Mouse (Mus musculus) megakaryocyte progenitor cell, adult 5-6 weeks (primary cell): Measurements from ENCODE around the gene Gm20388. TPM values are rescaled to one million over a fixed set of nuclear protein-coding genes. Genes with fewer than 3 reads are reported as not detected.
"Not testable (repeated sequence)": the region's sequence is repeated elsewhere in the genome, so short reads cannot be mapped to it uniquely, and the experiment has no call there.

Experiments
- ATAC-seq: replicated peaks from 2 replicates; pipeline ENCODE4 v1.8.0; 2016; ENCODE audit warnings: mild to moderate bottlenecking, moderate TSS enrichment, inconsistent platforms; ENCODE audit not compliant: poor library complexity
- total RNA-seq, 2 experiments: library from RNA; stranded (forward) in 1 of 2; stranded (reverse) in 1 of 2; fragments of 157-497, 149-512 nt in 1 of 2; fragments of 200-1000 nt in 1 of 2; gene quantifications; 2 replicates each; pipeline versions ENCODE4 v1.2.3 to v1.2.4; 2015 to 2017

Gene Gm20388
- total RNA-seq, 2 experiments from 2014 or later: 18.6 TPM; not detected in 1

DNA sequence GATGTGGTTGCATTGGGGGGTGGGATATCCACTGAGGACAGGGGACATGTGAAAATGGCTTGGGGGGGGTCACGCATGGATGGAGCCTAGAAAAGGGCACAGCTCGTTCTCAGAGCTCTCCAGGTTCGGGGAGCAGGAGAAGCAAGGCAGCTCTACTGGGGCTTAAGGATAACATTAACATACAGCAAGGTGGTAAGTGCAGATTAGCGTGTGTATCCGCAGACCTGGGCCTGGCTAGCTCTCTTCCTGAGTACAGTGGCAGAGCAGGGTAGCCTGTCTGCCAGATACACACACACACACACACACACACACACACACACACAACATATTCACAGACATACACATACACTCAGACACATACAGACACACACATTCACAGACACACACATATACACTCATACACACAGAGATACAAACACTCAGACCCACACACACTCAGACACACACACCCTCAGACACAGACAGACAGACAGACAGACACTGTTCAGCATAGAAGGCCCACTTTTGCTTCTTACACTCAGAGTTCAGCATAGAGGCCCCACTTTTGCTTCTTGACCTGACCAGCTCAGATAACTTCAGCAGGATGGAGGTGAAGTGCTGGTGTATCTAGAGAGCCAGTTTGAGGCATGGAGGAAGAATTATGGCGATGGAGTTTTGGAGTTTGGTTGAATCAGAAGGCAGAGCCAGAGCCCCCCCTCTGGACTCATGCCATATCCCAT lies 2708.2 kb downstream of the Gm20388 start:
- ATAC-seq: peak; percentile 85

DNA sequence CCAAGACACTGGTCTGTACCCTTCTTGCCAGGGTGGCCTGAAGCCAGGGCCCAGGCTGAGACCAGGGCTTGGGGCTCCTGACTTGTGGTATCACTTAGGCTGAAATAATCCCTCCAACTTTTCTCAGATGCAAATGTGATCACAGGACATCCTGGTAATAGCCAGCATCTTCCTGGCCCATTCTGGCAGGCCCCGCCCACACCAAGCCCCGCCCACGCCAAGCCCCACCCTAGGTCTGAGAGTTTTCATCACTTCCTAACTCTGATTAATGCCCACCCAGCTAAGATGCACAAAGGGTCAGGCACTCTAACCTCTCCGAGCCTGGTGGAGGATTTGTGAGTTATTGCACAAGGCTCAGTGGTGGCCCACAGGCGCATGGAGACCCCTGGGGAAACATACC lies 2709.8 kb downstream of the Gm20388 start:
- no peak for ATAC-seq

DNA sequence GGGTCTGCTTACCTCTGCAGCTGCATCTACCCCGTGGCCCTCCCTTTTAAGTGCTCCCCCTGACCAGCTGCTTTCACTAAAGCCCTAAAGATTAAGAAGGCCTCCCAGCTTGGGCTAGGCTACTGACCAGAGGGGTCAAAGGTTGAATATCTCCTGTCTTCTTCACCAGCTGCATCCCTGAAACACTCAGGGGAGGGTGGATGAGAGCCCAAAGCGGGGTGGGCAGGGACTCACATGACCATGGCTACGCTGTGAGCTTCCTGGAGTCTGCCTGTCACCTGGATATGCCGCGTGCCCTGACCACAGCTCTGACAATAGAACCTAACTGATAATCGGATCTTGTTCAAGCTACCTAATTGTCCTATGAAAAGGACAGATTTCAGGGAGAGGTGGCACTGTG lies 2712.1 kb downstream of the Gm20388 start, which contains the start of gene Pabpn1l:
Gene Pabpn1l (minus strand): TSS at position 13 of the 400 bp plus-strand sequence.
- ATAC-seq: no peak

DNA sequence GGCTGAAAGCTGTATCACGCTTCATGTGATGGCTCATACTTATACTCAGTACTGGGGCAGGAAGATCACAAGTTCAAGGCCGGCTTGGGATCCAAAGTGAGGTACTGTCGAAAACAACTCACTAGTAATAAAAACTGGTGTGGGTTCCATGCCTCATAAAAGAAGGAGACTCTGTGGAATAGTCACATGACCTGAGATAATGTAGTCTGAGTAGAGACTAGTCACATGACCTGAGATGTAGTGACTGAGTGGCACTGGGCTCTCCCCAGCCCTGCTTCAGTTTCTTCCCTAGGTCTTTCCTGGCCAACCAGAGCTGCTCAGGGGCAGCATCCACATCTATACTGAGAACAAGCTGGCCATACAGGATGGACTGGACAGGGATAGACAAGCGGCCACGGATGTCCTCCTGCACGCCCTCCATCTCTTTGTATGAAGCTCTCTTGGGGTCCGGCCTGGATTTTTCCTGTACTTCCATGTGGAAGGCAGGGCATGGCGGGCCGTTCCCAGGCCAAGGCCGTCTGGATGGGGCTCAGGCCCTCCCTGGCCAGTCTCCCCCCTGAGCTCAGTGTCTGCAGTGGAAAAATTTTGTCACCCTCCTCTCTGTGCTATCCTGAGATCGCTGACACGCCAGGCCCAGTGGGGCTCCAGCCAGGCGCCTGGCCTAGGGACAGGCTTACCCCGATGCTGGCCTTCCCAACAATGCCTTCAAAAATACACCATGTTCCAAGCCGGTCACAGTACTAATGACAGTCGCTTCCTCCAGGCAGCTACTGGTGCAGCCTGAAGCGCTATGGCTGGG lies 2713.4 kb downstream of the Gm20388 start:
- no peak for ATAC-seq

DNA sequence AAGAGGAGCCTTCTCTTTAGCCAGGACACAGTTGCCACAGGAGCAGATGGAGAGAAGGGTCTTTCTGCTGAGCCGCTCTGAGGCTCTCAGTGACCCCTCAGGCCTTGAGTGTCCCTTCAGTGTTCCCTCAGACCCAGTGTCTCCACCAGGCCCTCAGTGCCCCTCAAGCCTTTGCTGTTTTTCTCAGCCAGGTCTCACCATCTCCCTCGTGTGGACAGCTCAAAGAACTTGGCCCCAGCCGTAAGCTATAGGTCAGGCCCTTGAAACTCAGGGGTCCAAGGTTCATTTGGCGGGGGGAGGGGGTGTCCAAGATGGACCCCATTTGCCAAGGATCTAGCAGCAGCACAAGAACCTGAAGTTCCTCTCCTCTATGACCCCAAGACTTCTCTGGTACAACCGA lies 2714.0 kb downstream of the Gm20388 start:
- ATAC-seq: no peak

DNA sequence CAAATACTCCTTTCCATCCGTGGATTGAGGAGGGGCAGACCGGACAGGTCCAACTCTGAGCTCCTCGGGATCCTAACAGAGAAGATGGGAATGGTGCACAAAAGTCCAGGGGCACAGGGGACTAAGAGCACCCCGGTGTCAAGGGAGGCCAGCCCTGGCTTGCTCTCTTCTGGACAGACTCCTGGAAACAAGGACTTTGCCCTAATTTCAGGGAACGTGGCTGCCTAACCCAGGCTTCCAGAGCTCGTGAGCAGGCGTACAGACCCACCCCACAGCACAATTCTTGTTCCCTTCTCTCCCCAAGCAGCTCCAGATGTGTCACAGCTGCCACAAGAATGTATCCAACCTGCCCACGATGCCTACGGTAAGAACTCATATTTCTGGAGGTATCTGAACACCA lies 2715.2 kb downstream of the Gm20388 start:
- no peak for ATAC-seq

DNA sequence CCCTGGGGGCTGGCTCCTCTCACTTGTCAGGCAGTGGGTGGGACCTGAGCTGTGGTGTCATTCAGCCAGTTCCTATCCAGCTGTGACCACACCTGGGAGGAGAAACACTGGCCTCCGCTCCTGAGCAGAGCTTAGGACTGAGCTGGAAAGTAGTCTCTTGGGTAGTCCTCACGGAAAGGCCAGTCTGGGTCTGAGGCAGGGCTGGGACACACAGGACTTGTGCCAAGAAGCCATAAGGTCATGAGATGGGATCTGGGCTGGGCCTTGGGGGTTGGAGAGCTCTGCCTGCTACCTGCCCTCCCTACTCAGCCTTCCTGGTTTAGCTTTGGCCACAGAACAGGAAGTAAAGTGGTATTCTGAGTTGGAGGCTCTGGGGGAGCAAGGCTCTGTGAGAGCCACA lies 2716.3 kb downstream of the Gm20388 start:
- peak; percentile 27 for ATAC-seq

DNA sequence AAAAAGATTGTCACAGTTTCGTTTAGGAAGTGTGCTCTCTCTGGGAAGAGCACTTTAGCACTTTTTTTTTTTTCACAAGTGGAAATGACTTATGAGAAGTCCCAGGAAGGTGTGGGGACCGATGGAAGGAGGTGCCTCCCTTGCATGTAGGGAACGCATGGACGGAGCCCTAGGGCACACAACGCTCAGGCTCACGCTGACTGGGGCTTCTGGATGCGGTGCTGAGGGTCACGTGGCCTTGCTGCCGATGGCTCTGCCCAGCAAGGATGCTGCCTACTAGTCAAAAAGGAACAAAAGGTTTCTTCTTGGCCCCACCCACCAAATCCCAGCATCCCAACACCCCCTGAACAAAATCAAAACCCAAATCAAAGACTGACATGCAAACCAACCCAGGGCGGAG lies 2718.7 kb downstream of the Gm20388 start:
- no peak for ATAC-seq

DNA sequence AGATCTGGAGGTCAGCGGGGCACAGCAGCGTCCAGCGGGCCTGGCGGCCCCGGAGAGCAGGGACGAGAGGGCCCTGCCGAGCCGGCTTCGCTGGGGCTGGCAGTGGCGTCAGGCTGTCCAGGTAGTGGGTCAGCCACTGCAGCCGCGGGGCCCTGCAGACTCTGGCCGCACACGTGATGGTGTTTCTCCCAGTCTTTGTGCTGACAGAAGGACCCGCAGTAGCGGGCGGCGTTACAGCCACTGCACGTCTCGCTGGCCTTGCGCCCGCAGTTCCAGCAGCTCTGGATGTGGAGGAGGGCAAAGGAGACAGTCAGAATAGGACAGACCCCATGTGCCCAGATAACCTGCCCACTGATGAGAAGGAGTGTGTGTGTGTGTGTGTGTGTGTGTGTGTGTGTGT lies 2720.1 kb downstream of the Gm20388 start:
- ATAC-seq: no peak

DNA sequence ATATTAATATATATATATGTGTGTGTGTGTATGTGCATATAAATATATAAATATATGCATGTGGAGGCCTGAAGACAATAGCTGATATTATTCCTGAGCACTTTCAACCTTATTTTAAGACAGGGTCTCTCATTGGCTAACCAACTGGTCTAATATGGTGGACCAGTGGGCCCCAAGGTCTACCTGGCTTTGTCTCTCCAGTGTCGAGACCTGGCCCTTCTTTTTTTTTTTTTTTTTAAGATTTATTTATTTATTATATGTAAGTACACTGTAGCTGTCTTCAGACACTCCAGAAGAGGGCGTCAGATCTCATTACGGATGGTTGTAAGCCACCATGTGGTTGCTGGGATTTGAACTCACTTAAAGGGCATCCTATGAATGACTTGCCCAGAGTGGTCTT lies 2721.5 kb downstream of the Gm20388 start:
- ATAC-seq: not testable (repeated sequence)

DNA sequence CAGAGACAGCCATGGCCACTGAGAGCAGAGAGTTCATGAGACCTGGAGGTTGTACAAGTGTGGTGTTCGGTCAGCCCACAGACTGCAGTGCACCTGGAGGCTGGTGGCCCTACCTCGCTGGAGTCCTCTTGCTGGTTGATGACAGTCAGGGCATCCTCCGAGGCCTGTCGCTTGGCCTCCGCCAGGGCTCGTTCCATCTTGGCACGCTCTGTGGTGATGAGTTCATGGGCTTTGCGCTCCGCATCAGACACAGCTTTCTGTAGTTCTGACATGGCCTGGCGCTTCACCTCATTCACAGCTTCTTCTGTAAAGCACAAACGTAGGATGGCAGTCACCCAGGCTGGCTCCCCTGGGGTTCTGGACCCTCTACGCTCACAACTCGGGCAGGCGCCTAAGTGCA lies 2722.6 kb downstream of the Gm20388 start:
- ATAC-seq: no peak

DNA sequence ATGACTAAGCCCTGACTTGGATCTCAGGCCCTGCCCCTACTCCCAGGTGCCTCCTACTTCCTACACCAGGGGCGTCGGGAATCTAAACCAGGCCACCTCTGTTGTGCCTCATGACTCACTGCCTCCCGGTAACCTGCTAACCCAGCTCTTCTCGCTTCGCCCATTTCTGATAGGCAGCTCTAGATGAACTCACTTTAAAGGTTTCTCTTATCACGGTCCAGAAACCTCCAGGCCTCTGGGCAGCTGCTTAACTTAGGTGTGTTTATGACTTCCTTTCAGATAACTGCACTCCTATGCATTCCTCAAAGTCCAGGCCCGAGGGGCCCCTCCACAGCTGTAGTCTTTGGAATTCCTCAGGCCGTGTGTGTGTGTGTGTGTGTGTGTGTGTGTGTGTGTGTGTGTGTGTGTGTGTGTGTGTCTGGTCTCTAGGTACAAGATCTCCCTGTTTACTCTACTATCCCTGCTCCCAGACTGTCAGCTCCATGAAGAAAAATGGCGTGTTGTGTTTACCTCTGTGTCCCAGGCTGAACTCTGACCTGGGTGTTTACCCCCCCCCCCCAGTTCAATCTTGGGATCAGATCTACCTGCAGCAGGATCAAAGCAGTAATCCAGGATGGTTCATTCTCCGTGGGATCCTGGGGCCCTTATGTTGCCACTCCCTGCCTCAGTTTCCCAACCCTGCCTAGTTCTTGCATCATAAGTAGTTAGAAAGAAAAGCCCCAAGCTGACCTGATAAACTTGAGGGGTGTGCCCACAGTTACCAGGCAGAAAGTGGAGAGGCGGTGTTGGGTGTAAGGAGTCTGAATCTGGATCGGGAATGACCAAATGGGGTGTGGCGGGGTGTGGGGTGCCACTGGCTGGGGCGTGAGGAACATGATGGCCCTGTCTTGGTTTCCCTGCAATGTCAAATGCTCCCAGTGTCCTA lies 2725.5 kb downstream of the Gm20388 start:
- peak; percentile 59 for ATAC-seq

DNA sequence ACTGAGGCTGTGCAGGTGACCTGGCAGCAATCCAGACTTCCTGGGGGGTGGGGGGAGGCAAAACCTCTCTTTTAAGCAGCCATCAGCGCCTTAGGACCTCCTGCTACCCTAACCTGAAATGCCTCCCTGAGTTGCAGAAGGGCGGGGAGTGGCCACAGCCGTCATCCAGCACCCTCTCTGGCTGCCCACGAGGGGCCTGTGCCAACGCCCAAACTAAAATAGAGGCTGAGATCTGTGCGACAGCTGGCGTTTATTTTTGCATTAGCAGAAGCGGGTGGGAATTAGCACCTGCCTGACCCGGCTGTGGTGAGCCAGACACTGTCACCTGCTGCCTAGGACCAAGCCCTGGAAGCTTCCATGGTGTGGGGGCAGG lies 2726.1 kb downstream of the Gm20388 start:
- no peak for ATAC-seq

DNA sequence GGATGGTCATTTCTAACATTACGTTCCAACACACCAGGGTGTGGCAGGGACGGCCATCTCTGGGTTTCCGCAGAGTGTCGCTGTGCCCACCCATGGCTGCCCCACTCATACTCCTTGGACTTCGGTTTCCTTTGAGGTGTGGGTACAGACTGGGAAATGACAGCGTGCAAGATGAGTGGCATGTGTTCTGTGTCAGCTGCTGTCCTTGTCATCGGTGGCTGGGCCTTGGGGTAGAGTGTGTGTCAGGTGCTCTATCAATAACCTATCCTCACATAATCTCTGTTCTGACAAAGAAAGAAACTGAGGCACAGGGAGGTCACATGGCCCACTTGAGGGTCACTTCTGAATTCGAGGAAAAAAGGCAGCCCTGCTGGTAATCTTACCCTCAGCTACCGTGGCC lies 2726.6 kb downstream of the Gm20388 start:
- no peak for ATAC-seq

DNA sequence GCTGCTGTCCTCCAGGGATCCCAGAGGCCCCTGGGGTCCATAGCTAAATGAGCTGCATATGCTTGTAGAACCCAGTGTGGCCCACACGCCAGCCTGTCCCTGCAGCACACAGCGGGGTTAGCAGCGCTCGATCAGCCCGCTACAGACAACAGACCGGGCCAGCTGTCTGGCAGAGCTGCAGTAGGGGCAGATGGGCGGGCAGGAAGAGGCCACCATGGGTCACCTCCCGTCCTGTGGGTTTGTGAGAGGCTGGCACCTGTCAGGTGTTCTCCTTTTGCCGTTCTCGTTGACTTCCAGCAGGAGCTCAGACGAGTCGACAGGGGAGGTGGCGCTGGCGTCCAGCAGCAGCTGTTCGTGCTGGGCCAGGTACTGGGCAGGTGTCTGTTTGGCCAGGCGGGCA lies 2728.0 kb downstream of the Gm20388 start:
- no peak for ATAC-seq

DNA sequence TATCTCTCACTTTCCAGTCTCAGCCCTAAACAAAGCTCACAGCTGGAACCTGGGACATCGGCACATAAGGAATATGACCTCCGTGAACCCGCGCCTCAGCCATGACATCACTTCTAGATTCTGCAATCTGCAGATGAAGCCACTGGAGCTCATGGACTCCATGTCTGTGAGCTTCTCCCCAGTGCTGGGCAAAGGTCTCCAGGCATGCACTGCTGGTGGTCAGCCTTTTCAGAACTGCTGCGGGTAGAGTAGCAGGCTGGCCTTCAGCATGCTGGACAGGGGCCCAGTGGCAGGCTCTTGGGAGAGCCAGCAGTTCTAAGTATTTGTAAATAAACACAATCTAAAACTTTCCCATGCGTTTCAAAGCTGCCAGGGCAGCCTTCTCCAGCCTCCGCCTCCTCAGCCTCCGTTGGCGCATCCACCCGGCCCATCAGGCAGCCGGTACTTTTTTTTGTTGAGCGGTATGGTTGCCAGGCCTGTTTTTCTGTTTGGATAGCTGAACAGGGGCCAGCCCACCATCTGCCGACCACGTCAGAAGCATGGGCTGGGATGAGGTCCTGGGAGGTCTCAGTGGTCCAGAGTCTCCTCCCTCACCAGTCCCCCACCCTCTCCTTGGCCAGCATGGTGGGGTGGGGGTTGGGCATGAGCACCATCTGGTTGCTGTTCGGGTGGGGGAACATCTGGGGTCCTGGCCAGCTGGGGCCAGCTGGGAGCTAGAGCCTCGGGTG lies 2729.0 kb downstream of the Gm20388 start:
- no peak for ATAC-seq

DNA sequence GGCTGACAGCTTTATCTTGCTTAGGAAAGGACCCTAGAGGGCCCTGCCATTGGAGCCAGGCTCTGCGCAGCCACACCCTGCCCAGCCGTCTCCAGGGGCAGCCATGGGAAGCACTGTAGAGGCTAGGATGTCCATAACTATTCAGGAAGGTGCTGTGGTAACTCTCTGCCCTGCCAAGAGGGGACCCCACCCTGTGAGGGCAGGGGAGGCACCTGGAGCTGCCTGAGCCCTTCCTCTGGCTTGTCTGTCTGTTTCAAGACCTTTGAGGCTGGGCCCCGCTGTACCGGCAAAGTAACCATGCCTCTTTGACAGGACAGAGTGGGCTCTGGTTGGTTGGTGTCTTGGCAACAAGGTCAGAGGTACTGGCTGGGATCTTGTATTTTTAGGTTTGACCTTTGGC lies 2730.2 kb downstream of the Gm20388 start:
- ATAC-seq: no peak

DNA sequence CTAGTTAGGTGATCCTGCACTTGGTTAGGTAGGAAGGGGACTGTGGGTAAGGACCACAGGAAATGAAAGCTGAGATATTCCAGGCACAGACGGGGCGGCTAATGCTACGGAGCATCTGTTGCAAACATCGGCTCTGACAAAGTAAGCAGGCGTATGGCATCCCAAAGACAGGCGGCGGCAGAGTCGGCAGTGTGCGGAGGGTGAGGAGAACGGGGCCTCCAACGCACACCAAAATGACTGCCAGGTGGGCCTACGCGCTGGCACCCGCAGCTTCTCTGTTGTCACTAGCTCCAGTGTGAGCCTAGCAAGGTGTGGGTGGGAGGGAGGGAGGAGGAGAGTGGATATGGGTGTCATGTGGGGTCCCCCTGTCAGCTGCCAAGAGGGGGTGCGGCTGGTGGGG lies 2730.8 kb downstream of the Gm20388 start:
- no peak for ATAC-seq

DNA sequence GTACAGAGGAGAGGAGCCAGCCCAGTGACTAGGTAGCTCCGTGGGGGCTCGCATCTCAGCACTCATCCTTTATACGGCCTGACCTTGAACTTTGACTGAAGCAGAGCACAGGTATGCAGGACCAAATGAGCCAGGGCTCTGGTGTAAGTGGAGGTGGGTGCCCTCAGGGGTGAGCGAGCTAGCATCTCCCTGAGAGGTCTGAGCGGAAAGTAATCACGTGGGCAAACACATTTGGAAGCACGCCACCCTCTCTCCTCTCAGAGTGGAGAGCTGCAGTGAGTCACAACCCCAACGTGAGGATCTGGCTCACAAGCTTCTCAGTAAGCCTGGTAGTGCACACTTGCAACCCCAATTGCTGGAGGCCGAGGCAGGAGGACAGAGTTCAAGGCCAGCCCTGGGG lies 2731.4 kb downstream of the Gm20388 start:
- ATAC-seq: no peak

DNA sequence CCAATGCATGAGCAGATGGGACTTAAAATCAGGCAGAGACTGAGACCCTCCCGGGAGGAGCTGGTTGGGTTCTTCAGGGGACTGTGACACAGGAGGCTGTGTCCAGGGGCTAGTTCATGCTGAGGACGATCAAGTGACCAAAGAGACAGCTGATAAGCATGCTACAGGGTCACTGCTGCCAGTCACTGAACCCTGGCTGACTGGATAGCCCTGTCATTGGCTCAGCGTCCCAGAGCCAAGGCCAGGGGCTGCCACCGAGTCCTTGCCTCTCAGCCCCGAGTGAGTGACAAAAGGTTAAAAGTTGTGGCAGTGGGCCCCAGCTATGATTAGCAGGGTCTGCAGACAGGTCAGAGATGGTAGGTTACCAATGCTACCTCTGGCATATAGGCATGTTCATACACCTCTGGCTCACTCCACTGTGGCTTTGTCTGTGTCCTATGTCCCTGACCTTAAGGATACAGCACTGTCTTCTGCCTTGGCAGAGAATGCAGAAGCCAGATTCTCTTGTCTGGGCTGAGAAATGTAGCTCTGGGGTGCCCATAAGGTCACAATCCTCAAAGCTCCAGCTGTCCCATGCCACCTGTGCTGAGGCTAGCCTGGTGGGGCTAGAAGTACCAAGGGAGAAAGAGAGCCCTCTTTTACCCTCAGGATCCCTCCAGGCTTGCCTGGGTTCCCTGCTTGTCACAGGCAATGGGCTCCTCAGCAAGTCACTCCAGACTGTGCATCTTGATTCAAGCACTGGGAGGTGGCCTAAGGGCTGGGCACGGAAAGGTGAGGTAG lies 2733.7 kb downstream of the Gm20388 start:
- ATAC-seq: no peak
